Mouse (Mus musculus) liver, embryonic 12.5 days (tissue): ENCODE data around the gene Gm7075. TPM values are rescaled to one million over a fixed set of nuclear protein-coding genes. Genes with fewer than 3 reads are reported as not detected.

Source experiments
- ATAC-seq: fragments of 200-750 bp; cut with Nextera tagmentation; 2 replicates; pipeline ENCODE4 v1.8.0; 2017; ENCODE audit warnings: moderate number of reproducible peaks, mild to moderate bottlenecking, moderate library complexity
- H3K27ac ChIP-seq: fragments of 300-500 bp; sonication (generic); 2 replicates; pipeline ENCODE4 v1.5.1; 2016; ENCODE audit warnings: mild to moderate bottlenecking
- H3K27me3 ChIP-seq: fragments of 300-500 bp; sonication (generic); replicated peaks from 2 replicates; pipeline ENCODE4 v1.6.1; 2016; ENCODE audit warnings: mild to moderate bottlenecking, moderate library complexity
- H3K36me3 ChIP-seq: fragments of 300-500 bp; sonication (generic); 2 replicates; pipeline ENCODE4 v1.6.1; 2016; ENCODE audit warnings: mild to moderate bottlenecking, moderate library complexity
- H3K4me1 ChIP-seq: fragments of 300-500 bp; sonication (generic); 2 replicates; pipeline ENCODE4 v1.6.1; 2016
- H3K4me2 ChIP-seq: fragments of 300-500 bp; sonication (generic); 2 replicates; pipeline ENCODE4 v1.6.1; 2016; ENCODE audit warnings: mild to moderate bottlenecking, moderate library complexity
- H3K4me3 ChIP-seq: fragments of 300-500 bp; sonication (generic); 2 replicates; pipeline ENCODE4 v1.5.1; 2016; ENCODE audit warnings: mild to moderate bottlenecking, moderate library complexity
- H3K9ac ChIP-seq: fragments of 300-500 bp; sonication (generic); 2 replicates; pipeline ENCODE4 v1.6.1; 2016; ENCODE audit warnings: mild to moderate bottlenecking, moderate library complexity
- H3K9me3 ChIP-seq: fragments of 300-500 bp; sonication (generic); replicated peaks from 2 replicates; pipeline ENCODE4 v1.6.1; 2016; ENCODE audit warnings: mild to moderate bottlenecking, moderate library complexity
- WGBS: fragments of 180-500 bp; shearing (Covaris S2); methylation state at CpG from one replicate; pipeline ENCODE4 v1.1.7; 2016; ENCODE audit not compliant: insufficient replicate concordance; 5-methylcytosine and 5-hydroxymethylcytosine counted together
- polyA plus RNA-seq: library from polyadenylated mRNA; unstranded; fragments of >200 nt; fragmentation: Nextera tagmentation; extraction: Ambion mirVana; gene quantifications from 2 replicates; pipeline ENCODE4 v1.2.1, GENCODE M21; 2016

Gene Gm7075
- polyA plus RNA-seq, 1 experiment from 2014 or later: not detected

DNA sequence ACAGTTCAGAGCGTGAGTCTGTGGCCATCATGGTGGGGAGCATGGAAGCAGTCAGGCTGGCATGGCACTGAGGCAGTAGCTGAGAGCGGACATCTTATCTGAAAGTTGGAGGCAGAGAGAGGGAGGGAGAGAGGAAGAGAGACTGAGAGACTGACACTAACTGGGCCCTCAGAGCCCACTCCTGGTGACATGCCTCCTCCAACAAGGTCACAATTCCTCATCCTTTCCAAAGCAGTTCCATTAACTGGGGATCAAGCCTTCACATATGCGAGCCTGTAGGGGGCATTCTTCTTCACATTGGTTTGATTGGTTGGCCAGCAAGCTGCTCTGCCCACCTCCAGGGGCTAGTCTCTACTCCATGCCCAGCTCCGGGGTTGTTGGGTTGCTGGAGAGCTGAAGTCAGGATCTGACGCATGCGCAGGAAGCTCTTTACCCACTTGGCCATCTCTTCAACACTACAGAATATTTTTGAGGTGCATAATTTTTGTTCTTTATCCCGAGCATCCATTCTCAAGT is 9.7 kb upstream of the Gm7075 start:
- H3K9ac ChIP-seq: no peak overlapping the region
- no peak for ATAC-seq
- no peak overlapping the region for H3K4me2 ChIP-seq
- no peaks in the 10 kb centered on the region for H3K9me3 ChIP-seq
- H3K27ac ChIP-seq: no peak overlapping the region
- 80% methylated on average over 7 of the region's 7 CpGs for WGBS
- H3K4me1 ChIP-seq: peaks cover 30% of the 10 kb centered on the region
- H3K27me3 ChIP-seq: no peaks in the 10 kb centered on the region
- no peak overlapping the region for H3K4me3 ChIP-seq
- H3K36me3 ChIP-seq: no peaks in the 10 kb centered on the region

DNA sequence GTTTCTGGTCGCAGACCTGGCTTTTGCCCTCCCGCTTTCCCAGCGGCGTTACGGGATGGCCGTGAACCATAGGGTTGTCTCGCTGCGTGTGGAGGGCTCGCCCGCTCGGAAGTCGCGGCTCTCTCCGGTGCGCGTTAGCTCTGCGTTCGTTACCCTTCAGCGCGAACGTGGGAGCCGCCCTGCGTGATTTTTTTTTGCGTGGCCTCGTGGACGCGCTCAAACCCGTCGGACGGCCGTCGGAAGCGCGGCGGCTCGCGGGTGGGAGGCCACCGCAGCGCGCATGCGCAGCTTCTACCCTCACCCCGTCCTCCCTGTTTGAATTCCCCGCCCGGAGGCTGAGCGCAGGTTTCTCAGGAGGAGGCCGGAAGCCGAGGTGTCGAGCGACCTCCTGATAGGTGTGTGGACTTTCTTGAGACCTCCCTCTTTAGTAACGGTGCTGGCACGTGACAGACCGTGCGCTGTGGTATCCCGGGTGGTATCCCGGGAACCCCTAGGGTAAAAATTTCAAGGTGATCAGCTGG is 8.3 kb upstream of the Gm7075 start, which contains the start of gene Ctnna3:
Gene Ctnna3 (plus strand): TSS at position 314 of the 521 bp plus-strand sequence.
- Histone ChIP-seq H3K9ac (peak within 1 kb of the TSS; percentile 86), H3K4me1 (peaks cover 30% of the 10 kb centered on the region), H3K27ac (peak within 1 kb of the TSS; percentile 85), H3K27me3 (no peaks in the 10 kb centered on the region), H3K4me2 (peak within 1 kb of the TSS; percentile 78), H3K36me3 (no peaks in the 10 kb centered on the region), H3K9me3 (no peaks in the 10 kb centered on the region), H3K4me3 (peak within 1 kb of the TSS; percentile 86)
- peak; percentile 93 for ATAC-seq
- WGBS: under 1% methylated on average over 55 of the region's 55 CpGs

- Histone ChIP-seq H3K4me1 (peaks cover 33% of the 10 kb centered on the region), H3K9me3 (no peaks in the 10 kb centered on the region), H3K27ac (peak overlapping the region; percentile 85), H3K4me3 (peak overlapping the region; percentile 86), H3K27me3 (no peaks in the 10 kb centered on the region), H3K36me3 (no peaks in the 10 kb centered on the region), H3K4me2 (peak overlapping the region; percentile 78), H3K9ac (peak overlapping the region; percentile 86)
- peak; percentile 85 for ATAC-seq
- under 1% methylated on average over 34 of the region's 34 CpGs for WGBS
Measured at GRCm38 (mm10) chr10:63429380-63429779, 7.8 kb upstream of the Gm7075 start.

DNA sequence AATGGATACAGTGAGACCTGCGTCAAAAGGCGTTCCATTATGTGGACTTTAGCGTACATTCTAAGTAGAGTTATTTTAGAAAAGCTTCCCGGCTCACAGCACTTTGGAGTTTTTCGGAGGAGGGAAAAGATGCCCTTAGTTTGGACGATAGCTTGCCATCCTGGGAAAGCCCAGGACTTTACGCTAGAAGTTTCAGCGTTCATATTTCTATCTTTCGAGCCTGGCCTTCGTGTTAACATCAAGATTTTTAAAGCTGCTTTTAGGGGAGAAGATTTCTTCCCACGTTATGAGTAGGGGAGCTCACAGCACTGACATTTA is 7.4 kb upstream of the Gm7075 start:
- Histone ChIP-seq H3K9me3 (no peaks in the 10 kb centered on the region), H3K4me2 (peak overlapping the region; percentile 78), H3K36me3 (no peaks in the 10 kb centered on the region), H3K9ac (peak overlapping the region; percentile 64), H3K27ac (no peak overlapping the region), H3K27me3 (no peaks in the 10 kb centered on the region), H3K4me1 (peaks cover 37% of the 10 kb centered on the region), H3K4me3 (peak overlapping the region; percentile 86)
- ATAC-seq: no peak
- 5% methylated on average over 11 of the region's 11 CpGs for WGBS

DNA sequence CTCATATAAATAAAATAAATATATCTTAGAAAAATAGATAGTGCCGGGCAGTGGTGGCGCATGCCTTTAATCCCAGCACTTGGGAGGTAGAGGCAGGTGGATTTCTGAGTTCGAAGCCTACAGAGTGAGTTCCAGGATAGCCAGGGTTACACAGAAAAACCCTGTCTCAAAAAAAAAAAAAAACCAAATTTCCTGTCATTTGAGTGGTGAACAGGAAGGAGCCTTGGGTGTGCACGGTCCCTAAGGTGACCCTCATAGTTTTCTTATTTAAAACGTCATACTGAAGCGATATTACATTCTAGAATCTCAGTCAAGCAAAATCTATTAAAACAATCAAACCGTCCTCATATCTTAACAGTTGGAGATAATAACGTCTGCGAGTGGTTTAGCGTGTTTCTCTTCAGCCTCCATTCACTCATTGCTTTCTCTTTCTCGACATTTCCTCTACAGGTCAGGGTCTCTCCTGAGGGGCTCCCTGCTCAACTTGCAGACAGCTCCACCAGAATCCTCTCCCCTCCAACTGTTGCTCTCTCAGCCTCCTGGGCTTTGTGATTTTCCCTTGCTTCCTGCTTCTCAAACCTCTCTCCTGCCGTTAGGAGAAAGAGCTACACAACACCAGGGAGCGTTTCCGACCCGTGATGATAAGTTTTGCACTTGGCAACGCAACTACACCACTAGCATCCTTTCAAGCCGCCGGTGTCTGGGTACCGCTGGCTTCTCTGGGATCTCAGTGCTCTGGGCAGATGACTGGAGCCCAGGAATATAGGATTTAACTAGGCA is 6.8 kb upstream of the Gm7075 start:
- 18% methylated on average over 19 of the region's 19 CpGs for whole genome bisulfite sequencing
- H3K27ac ChIP-seq: no peak overlapping the region
- ATAC-seq: no peak
- no peaks in the 10 kb centered on the region for H3K36me3 ChIP-seq
- H3K9ac ChIP-seq: peak overlapping the region; percentile 64
- H3K4me3 ChIP-seq: peak overlapping the region; percentile 86
- H3K4me2 ChIP-seq: peak overlapping the region; percentile 78
- H3K4me1 ChIP-seq: peaks cover 42% of the 10 kb centered on the region
- no peaks in the 10 kb centered on the region for H3K9me3 ChIP-seq
- H3K27me3 ChIP-seq: no peaks in the 10 kb centered on the region

- no peaks in the 10 kb centered on the region for H3K27me3 ChIP-seq
- H3K4me3 ChIP-seq: no peak overlapping the region
- no peak overlapping the region for H3K27ac ChIP-seq
- ATAC-seq: no peak
- no peak overlapping the region for H3K4me2 ChIP-seq
- H3K36me3 ChIP-seq: no peaks in the 10 kb centered on the region
- no peak overlapping the region for H3K9ac ChIP-seq
- peaks cover 43% of the 10 kb centered on the region for H3K4me1 ChIP-seq
- no peaks in the 10 kb centered on the region for H3K9me3 ChIP-seq
- WGBS: 75% methylated on average over 8 of the region's 8 CpGs
Measured at GRCm38 (mm10) chr10:63427146-63427545, 5.6 kb upstream of the Gm7075 start.

- Histone ChIP-seq H3K4me2 (no peak overlapping the region), H3K4me3 (no peak overlapping the region), H3K9ac (no peak overlapping the region), H3K27me3 (no peaks in the 10 kb centered on the region; the same call in 1 of the 2 replicates), H3K9me3 (no peaks in the 10 kb centered on the region), H3K27ac (peak overlapping the region; percentile 81), H3K36me3 (no peaks in the 10 kb centered on the region), H3K4me1 (peaks cover 33% of the 10 kb centered on the region)
- ATAC-seq: no peak
Measured at GRCm38 (mm10) chr10:63424475-63424814, 2.9 kb upstream of the Gm7075 start.

GRCm38 (mm10) chr10:63423591-63424474 is 2.2 kb upstream of the Gm7075 start:
- H3K9me3 ChIP-seq: no peaks in the 10 kb centered on the region
- peak; percentile 88 for ATAC-seq
- H3K36me3 ChIP-seq: no peaks in the 10 kb centered on the region
- WGBS: 37% methylated on average over 9 of the region's 9 CpGs
- peak overlapping the region; percentile 81 for H3K27ac ChIP-seq
- no peak overlapping the region for H3K4me3 ChIP-seq
- peak overlapping the region; percentile 29; the same call in 1 of the 2 replicates for H3K9ac ChIP-seq
- H3K4me1 ChIP-seq: peaks cover 33% of the 10 kb centered on the region
- H3K4me2 ChIP-seq: peak overlapping the region; percentile 38
- no peaks in the 10 kb centered on the region; the same call in 1 of the 2 replicates for H3K27me3 ChIP-seq

- Histone ChIP-seq H3K27me3 (no peaks in the 10 kb centered on the region; the same call in 1 of the 2 replicates), H3K9me3 (no peaks in the 10 kb centered on the region), H3K36me3 (no peaks in the 10 kb centered on the region), H3K4me1 (peaks cover 25% of the 10 kb centered on the region), H3K9ac (no peak overlapping the region), H3K4me2 (no peak overlapping the region), H3K27ac (0 out of 2 replicates have a peak overlapping the region, but pooled peaks have one; percentile 81), H3K4me3 (no peak overlapping the region)
- no peak for ATAC-seq
- WGBS: 80% methylated on average over 5 of the region's 5 CpGs
Measured at GRCm38 (mm10) chr10:63422736-63422992, 1.1 kb upstream of the Gm7075 start.

- Histone ChIP-seq H3K4me3 (no peak overlapping the region), H3K4me1 (peaks cover 11% of the 10 kb centered on the region; the same call in 1 of the 2 replicates), H3K27ac (no peak overlapping the region), H3K4me2 (no peak overlapping the region), H3K36me3 (no peaks in the 10 kb centered on the region), H3K9me3 (no peaks in the 10 kb centered on the region), H3K9ac (no peak overlapping the region), H3K27me3 (peaks cover 4% of the 10 kb centered on the region)
- no peak for ATAC-seq
- 33% methylated on average over 5 of the region's 5 CpGs for WGBS
Measured at GRCm38 (mm10) chr10:63417061-63417460, 4.5 kb downstream of the Gm7075 start.

- no peak for ATAC-seq
- 36% methylated on average over 7 of the region's 7 CpGs for WGBS
- peak overlapping the region; percentile 27; the same call in 1 of the 2 replicates for H3K4me2 ChIP-seq
- no peak overlapping the region for H3K27ac ChIP-seq
- H3K4me1 ChIP-seq: peaks cover 13% of the 10 kb centered on the region; the same call in 1 of the 2 replicates
- no peak overlapping the region for H3K9ac ChIP-seq
- peaks cover 4% of the 10 kb centered on the region for H3K27me3 ChIP-seq
- no peak overlapping the region for H3K4me3 ChIP-seq
- H3K36me3 ChIP-seq: no peaks in the 10 kb centered on the region
- no peaks in the 10 kb centered on the region for H3K9me3 ChIP-seq
Measured at GRCm38 (mm10) chr10:63415850-63416249, 5.7 kb downstream of the Gm7075 start.

GRCm38 (mm10) chr10:63415287-63415686 is 6.3 kb downstream of the Gm7075 start:
- no peak overlapping the region for H3K4me2 ChIP-seq

More at GRCm38 (mm10) chr10:63415287-63415686, 6.3 kb downstream of the Gm7075 start:
- no peak overlapping the region for H3K9ac ChIP-seq
- no peak overlapping the region for H3K27ac ChIP-seq
- H3K36me3 ChIP-seq: no peaks in the 10 kb centered on the region
- no peak overlapping the region for H3K4me3 ChIP-seq
- WGBS: 47% methylated on average over 7 of the region's 7 CpGs
- ATAC-seq: no peak
- H3K9me3 ChIP-seq: no peaks in the 10 kb centered on the region
- peaks cover 13% of the 10 kb centered on the region; the same call in 1 of the 2 replicates for H3K4me1 ChIP-seq
- peaks cover 4% of the 10 kb centered on the region for H3K27me3 ChIP-seq
